Mouse (Mus musculus) embryonic facial prominence, embryonic 11.5 days (tissue): ENCODE measurements around the gene Mtus2. TPM values are rescaled to one million over a fixed set of nuclear protein-coding genes. Genes with fewer than 3 reads are reported as not detected.

ENCODE experiments used
- ATAC-seq: fragments of 200-750 bp; cut with Nextera tagmentation; replicated peaks from 2 replicates; pipeline ENCODE4 v1.8.0; 2017; ENCODE audit warnings: low read depth; ENCODE audit not compliant: insufficient number of reproducible peaks, low FRiP score, low TSS enrichment
- DNase-seq: peaks from one replicate; pipeline ENCODE4 v3.0.0-alpha.2; 2015; ENCODE audit warnings: low spot score
- H3K27ac ChIP-seq: fragments of 300-500 bp; sonication (generic); replicated peaks from 2 replicates; pipeline ENCODE4 v1.5.1; 2014; ENCODE audit warnings: mild to moderate bottlenecking, low read depth, low read length, control low read depth
- H3K27me3 ChIP-seq: fragments of 300-500 bp; sonication (generic); 2 replicates; pipeline ENCODE4 v1.6.1; 2014; ENCODE audit warnings: mild to moderate bottlenecking, low read length, moderate library complexity, mixed read lengths; ENCODE audit not compliant: control insufficient read depth, insufficient read depth
- H3K36me3 ChIP-seq: fragments of 300-500 bp; sonication (generic); replicated peaks from 2 replicates; pipeline ENCODE4 v1.6.1; 2014; ENCODE audit warnings: low read depth, mild to moderate bottlenecking, low read length, moderate library complexity, mixed read lengths; ENCODE audit not compliant: control insufficient read depth, insufficient read depth
- H3K4me1 ChIP-seq: fragments of 300-500 bp; sonication (generic); 2 replicates; pipeline ENCODE4 v1.6.1; 2014; ENCODE audit warnings: low read length, mixed read lengths; ENCODE audit not compliant: control insufficient read depth, insufficient read depth
- H3K4me2 ChIP-seq: fragments of 300-500 bp; sonication (generic); 2 replicates; pipeline ENCODE4 v1.6.1; 2014; ENCODE audit warnings: low read depth, mild to moderate bottlenecking, control low read depth, low read length, moderate library complexity
- H3K4me3 ChIP-seq: fragments of 300-500 bp; sonication (generic); 2 replicates; pipeline ENCODE4 v1.5.1; 2014; ENCODE audit warnings: low read depth, low read length, control low read depth
- H3K9ac ChIP-seq: fragments of 300-500 bp; sonication (generic); replicated peaks from 2 replicates; pipeline ENCODE4 v1.6.1; 2014; ENCODE audit warnings: mild to moderate bottlenecking, control low read depth, low read length
- H3K9me3 ChIP-seq: fragments of 300-500 bp; sonication (generic); replicated peaks from 2 replicates; pipeline ENCODE4 v1.6.1; 2016; ENCODE audit warnings: mild to moderate bottlenecking, low read length, inconsistent platforms, mixed read lengths; ENCODE audit not compliant: control insufficient read depth
- WGBS: fragments of 180-500 bp; shearing (Covaris S2); extraction: QIAGEN DNeasy Blood & Tissue Kit; methylation state at CpG from one replicate; pipeline ENCODE4 v1.1.7; 2014; 5-methylcytosine and 5-hydroxymethylcytosine counted together
- polyA plus RNA-seq: library from polyadenylated mRNA; unstranded; fragments of >200 nt; fragmentation: Nextera tagmentation; extraction: Ambion mirVana; gene quantifications from 2 replicates; pipeline ENCODE4 v1.2.1, GENCODE M21; 2014

The Mtus2 gene
- polyA plus RNA-seq, 1 experiment from 2014 or later: 10.6 TPM

DNA sequence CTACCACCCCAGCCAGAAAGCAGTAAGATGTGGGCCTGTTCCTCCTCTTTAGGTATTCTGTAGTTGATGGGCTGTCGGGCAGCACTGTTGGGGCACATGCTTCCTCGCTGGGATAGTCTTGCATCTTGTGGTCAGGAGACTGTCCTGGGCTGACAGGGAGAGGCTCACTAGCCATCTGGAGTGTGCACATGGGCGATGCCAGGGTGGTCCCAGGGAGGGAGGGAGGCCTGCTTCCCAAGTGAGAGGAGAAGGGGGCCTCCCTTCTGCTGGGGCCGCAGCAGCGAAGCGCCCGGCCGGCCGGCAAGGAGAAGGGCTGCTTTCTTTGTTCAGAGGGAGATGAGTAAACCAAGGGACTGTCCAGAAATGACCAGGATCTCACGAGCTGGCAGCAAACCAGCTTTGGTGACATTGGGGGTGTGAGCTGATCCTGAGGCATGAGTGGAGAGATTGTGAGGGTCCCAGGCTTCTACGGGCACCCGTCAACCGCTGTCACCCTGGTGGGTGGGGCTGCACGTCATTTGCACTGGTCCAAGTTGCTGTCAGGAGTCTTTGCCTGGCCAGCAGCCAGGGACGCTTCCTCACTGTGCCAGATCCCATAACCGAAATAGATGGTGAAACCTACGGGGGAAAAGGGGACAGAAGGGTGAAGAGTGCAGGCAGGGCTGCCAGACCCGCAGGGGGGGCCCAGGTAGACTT, 375.0 kb downstream of the Mtus2 start:
- ATAC-seq (no peak), DNase-seq (no peak)
- 86% methylated on average over 18 of the region's 18 CpGs for WGBS
- H3K9ac ChIP-seq: no peak overlapping the region
- no peaks in the 10 kb centered on the region for H3K9me3 ChIP-seq
- no peak overlapping the region for H3K4me2 ChIP-seq
- no peaks in the 10 kb centered on the region for H3K4me1 ChIP-seq
- H3K27me3 ChIP-seq: no peaks in the 10 kb centered on the region
- no peak overlapping the region for H3K27ac ChIP-seq
- H3K36me3 ChIP-seq: no peaks in the 10 kb centered on the region
- no peak overlapping the region for H3K4me3 ChIP-seq

GRCm38 (mm10) chr5:148332622-148332974, 375.5 kb downstream of the Mtus2 start:
- no peaks in the 10 kb centered on the region for H3K4me1 ChIP-seq
- WGBS: 31% methylated on average over 8 of the region's 8 CpGs
- no peaks in the 10 kb centered on the region for H3K36me3 ChIP-seq

GRCm38 (mm10) chr5:148339126-148339525, 382.0 kb downstream of the Mtus2 start:
- Histone ChIP-seq H3K9ac (no peak overlapping the region), H3K27me3 (no peaks in the 10 kb centered on the region), H3K4me2 (no peak overlapping the region), H3K36me3 (no peaks in the 10 kb centered on the region), H3K9me3 (no peaks in the 10 kb centered on the region), H3K4me1 (no peaks in the 10 kb centered on the region; the same call in 1 of the 2 replicates), H3K4me3 (no peak overlapping the region), H3K27ac (no peak overlapping the region)
- ATAC-seq: no peak
- no peak for DNase-seq
- WGBS: 90% methylated on average over 5 of the region's 5 CpGs

More at GRCm38 (mm10) chr5:148332622-148332974, 375.5 kb downstream of the Mtus2 start:
- no peaks in the 10 kb centered on the region for H3K9me3 ChIP-seq
- ATAC-seq: peak; percentile 51; the same call in 1 of the 2 replicates
- no peak overlapping the region for H3K4me3 ChIP-seq
- peak; percentile 90 for DNase-seq
- H3K27me3 ChIP-seq: no peaks in the 10 kb centered on the region
- H3K9ac ChIP-seq: no peak overlapping the region
- no peak overlapping the region for H3K27ac ChIP-seq
- no peak overlapping the region for H3K4me2 ChIP-seq

DNA sequence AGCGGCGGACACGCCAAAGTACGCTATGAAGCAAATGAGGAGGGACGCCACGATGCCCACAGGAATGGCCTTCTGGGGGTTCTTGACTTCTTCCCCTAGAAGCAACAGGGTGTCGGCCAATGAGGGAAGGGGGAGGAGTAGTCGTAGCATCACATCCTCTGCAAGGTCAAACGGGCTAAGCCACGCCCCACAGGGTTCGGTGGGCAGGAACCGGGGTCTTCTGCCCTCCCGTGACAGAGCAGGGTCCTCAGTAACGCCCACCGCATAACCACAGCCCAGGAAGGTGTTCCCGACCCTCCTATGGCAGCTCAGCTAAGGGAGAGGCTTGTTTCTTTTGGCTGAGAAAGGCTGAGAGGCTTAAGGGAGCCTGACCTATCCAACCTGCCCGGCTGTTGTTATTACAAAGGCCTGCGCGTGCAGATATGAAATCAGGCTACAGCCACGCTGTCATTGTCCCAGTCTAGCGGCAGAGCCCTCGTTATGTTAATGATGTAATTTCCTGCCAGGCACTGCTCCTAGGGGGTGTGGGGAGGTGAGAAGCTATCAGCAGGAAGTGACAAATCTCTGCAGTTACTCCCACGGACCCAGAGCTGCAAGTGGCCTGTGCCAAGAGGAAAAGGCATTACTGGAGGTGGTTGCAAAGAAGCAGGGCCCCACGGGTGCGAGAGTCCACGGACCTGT, 385.1 kb downstream of the Mtus2 start:
- ATAC-seq (no peak), DNase-seq (peak; percentile 39)
- no peak overlapping the region for H3K9ac ChIP-seq
- no peaks in the 10 kb centered on the region for H3K9me3 ChIP-seq
- no peaks in the 10 kb centered on the region for H3K36me3 ChIP-seq
- H3K4me2 ChIP-seq: peak overlapping the region; percentile 30
- H3K27me3 ChIP-seq: no peaks in the 10 kb centered on the region
- WGBS: 32% methylated on average over 26 of the region's 26 CpGs
- no peak overlapping the region; the same call in 1 of the 2 replicates for H3K27ac ChIP-seq
- H3K4me3 ChIP-seq: peak overlapping the region; percentile 7
- no peaks in the 10 kb centered on the region; the same call in 1 of the 2 replicates for H3K4me1 ChIP-seq

GRCm38 (mm10) chr5:148344374-148344773, 387.3 kb downstream of the Mtus2 start:
- DNase-seq (no peak), ATAC-seq (no peak)
- no peaks in the 10 kb centered on the region; the same call in 1 of the 2 replicates for H3K4me1 ChIP-seq
- WGBS: 81% methylated on average over 5 of the region's 5 CpGs
- no peaks in the 10 kb centered on the region for H3K27me3 ChIP-seq
- H3K27ac ChIP-seq: no peak overlapping the region
- no peaks in the 10 kb centered on the region for H3K9me3 ChIP-seq
- no peak overlapping the region for H3K4me2 ChIP-seq
- no peak overlapping the region for H3K4me3 ChIP-seq
- H3K36me3 ChIP-seq: no peaks in the 10 kb centered on the region
- H3K9ac ChIP-seq: no peak overlapping the region

DNA sequence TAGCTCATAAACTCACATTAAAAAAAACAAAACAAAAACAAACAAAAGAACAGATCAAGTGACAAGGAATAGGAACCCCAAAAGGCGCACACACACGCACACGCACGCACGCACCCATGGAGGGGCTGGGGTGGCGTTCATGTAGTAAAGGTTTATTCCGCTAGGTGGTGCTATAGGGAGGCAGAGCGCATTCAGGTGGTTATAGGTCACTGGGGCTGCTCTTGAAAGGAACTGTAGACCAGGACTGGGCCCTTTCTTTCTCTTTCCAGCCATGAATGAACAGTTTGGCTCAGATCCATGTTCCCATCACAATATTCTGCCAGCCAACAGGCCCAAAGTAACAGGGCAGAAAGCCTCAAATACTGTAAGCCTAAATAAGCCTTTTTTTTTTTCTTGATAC, 389.4 kb downstream of the Mtus2 start:
- Histone ChIP-seq H3K27me3 (no peaks in the 10 kb centered on the region), H3K4me3 (no peak overlapping the region), H3K4me2 (no peak overlapping the region), H3K9me3 (no peaks in the 10 kb centered on the region), H3K4me1 (no peaks in the 10 kb centered on the region; the same call in 1 of the 2 replicates), H3K9ac (no peak overlapping the region), H3K36me3 (no peaks in the 10 kb centered on the region), H3K27ac (no peak overlapping the region)
- 75% methylated on average over 8 of the region's 8 CpGs for WGBS
- DNase-seq: peak; percentile 18
- no peak for ATAC-seq

- no peak overlapping the region for H3K9ac ChIP-seq
- H3K9me3 ChIP-seq: no peaks in the 10 kb centered on the region
- H3K27ac ChIP-seq: no peak overlapping the region
- ATAC-seq: no peak
- 73% methylated on average over 8 of the region's 8 CpGs for WGBS
- H3K27me3 ChIP-seq: no peaks in the 10 kb centered on the region
- no peaks in the 10 kb centered on the region for H3K36me3 ChIP-seq
- H3K4me3 ChIP-seq: no peak overlapping the region
- DNase-seq: no peak
- no peak overlapping the region for H3K4me2 ChIP-seq
- H3K4me1 ChIP-seq: no peaks in the 10 kb centered on the region
Measured at GRCm38 (mm10) chr5:148348153-148348552, 391.0 kb downstream of the Mtus2 start.

- Histone ChIP-seq H3K36me3 (no peaks in the 10 kb centered on the region), H3K9ac (no peak overlapping the region), H3K27me3 (no peaks in the 10 kb centered on the region), H3K4me3 (no peak overlapping the region), H3K4me1 (no peaks in the 10 kb centered on the region), H3K27ac (no peak overlapping the region), H3K4me2 (no peak overlapping the region), H3K9me3 (no peaks in the 10 kb centered on the region)
- WGBS: 75% methylated on average over 15 of the region's 15 CpGs
- DNase-seq (no peak), ATAC-seq (no peak)
Measured at GRCm38 (mm10) chr5:148349327-148350011, 392.3 kb downstream of the Mtus2 start.
